Mouse (Mus musculus) MEL (cell line): Measurements from ENCODE around the gene Spen. TPM values are rescaled to one million over a fixed set of nuclear protein-coding genes. Genes with fewer than 3 reads are reported as not detected.

Experiments
- DNase-seq: peaks from one replicate; pipeline ENCODE4 v3.0.0; 2011; ENCODE audit warnings: low read depth, low spot score
- H3K27ac ChIP-seq: 2 replicates; pipeline ENCODE4 v1.5.1; 2012; ENCODE audit warnings: low read depth, mild to moderate bottlenecking, control low read depth, low read length, moderate library complexity; ENCODE audit not compliant: control insufficient read depth
- H3K27me3 ChIP-seq, 2 experiments: fragments of 150-350 bp in 1 of 2; sonication (generic) in 1 of 2; 2 replicates each; pipeline ENCODE4 v1.6.1; 2012; ENCODE audit warnings: low read length in 2 of 2, mild to moderate bottlenecking in 2 of 2, improper control_type of control experiment in 1 of 2, moderate library complexity in 1 of 2; ENCODE audit not compliant: insufficient read depth in 2 of 2, control insufficient read depth in 1 of 2
- H3K36me3 ChIP-seq, 2 experiments: 2 replicates each; pipeline ENCODE4 v1.6.1; 2012 to 2014; ENCODE audit warnings: low read length in 2 of 2, improper control_type of control experiment in 1 of 2, inconsistent platforms in 1 of 2, mild to moderate bottlenecking in 1 of 2; ENCODE audit not compliant: insufficient read depth in 2 of 2, control insufficient read depth in 1 of 2
- H3K4me1 ChIP-seq, 2 experiments: fragments of 150-350 bp in 1 of 2; sonication (generic) in 1 of 2; 2 replicates each; pipeline ENCODE4 v1.6.1; 2012; ENCODE audit warnings: low read length in 2 of 2, improper control_type of control experiment in 1 of 2, mild to moderate bottlenecking in 1 of 2; ENCODE audit not compliant: insufficient read depth in 2 of 2, control insufficient read depth in 1 of 2
- H3K4me3 ChIP-seq, 2 experiments: fragments of 150-350 bp in 1 of 2; sonication (generic) in 1 of 2; 2 replicates each; pipeline ENCODE4 v1.5.1; 2012; ENCODE audit warnings: low read depth in 2 of 2, low read length in 2 of 2, mild to moderate bottlenecking in 2 of 2, moderate library complexity in 2 of 2, control low read depth in 1 of 2, improper control_type of control experiment in 1 of 2; ENCODE audit not compliant: control insufficient read depth in 1 of 2, insufficient read depth in 1 of 2
- H3K79me2 ChIP-seq: 2 replicates; pipeline ENCODE4 v1.6.1; 2012; ENCODE audit warnings: mild to moderate bottlenecking, low read length, moderate library complexity; ENCODE audit not compliant: control insufficient read depth, poor library complexity, insufficient read depth
- H3K9ac ChIP-seq: 2 replicates; pipeline ENCODE4 v1.6.1; 2012; ENCODE audit warnings: low read depth, mild to moderate bottlenecking, control low read depth, low read length, moderate library complexity; ENCODE audit not compliant: control insufficient read depth, poor library complexity, severe bottlenecking
- H3K9me3 ChIP-seq: fragments of 150-350 bp; sonication (generic); replicated peaks from 2 replicates; pipeline ENCODE4 v1.6.1; 2012; ENCODE audit warnings: mild to moderate bottlenecking, low read length, improper control_type of control experiment, moderate library complexity; ENCODE audit not compliant: insufficient read depth
- BHLHE40 ChIP-seq: IDR thresholded peaks from 2 replicates; pipeline ENCODE4 v1.6.1; 2012; ENCODE audit warnings: low read depth, mild to moderate bottlenecking, inconsistent platforms, low read length, improper control_type of control experiment, borderline replicate concordance
- CHD1 ChIP-seq: IDR thresholded peaks from 2 replicates; pipeline ENCODE4 v1.6.1; 2012; ENCODE audit warnings: low read depth, mild to moderate bottlenecking, inconsistent platforms, low read length, improper control_type of control experiment
- CHD2 ChIP-seq: IDR thresholded peaks from 2 replicates; pipeline ENCODE4 v1.6.1; 2011; ENCODE audit warnings: low read length, improper control_type of control experiment
- CTCF ChIP-seq, 3 experiments: IDR thresholded peaks in 2 of 3; conservative IDR thresholded peaks in 1 of 3; 2 replicates each; pipeline ENCODE4 v1.5.1; 2011 to 2012; ENCODE audit warnings: low read length in 3 of 3, low read depth in 2 of 3, mild to moderate bottlenecking in 2 of 3, improper control_type of control experiment in 1 of 3, inconsistent platforms in 1 of 3, mixed read lengths in 1 of 3, moderate library complexity in 1 of 3; ENCODE audit not compliant: control insufficient read depth in 1 of 3, insufficient read depth in 1 of 3, poor library complexity in 1 of 3, severe bottlenecking in 1 of 3
- E2F4 ChIP-seq: IDR thresholded peaks from 2 replicates; pipeline ENCODE4 v1.6.1; 2011; ENCODE audit warnings: low read depth, low read length, improper control_type of control experiment, borderline replicate concordance
- HCFC1 ChIP-seq: IDR thresholded peaks from 2 replicates; pipeline ENCODE4 v1.6.1; 2012; ENCODE audit warnings: low read depth, mild to moderate bottlenecking, inconsistent platforms, low read length, improper control_type of control experiment, moderate library complexity
- JUND ChIP-seq: IDR thresholded peaks from 2 replicates; pipeline ENCODE4 v1.6.1; 2011; ENCODE audit warnings: low read depth, mild to moderate bottlenecking, improper control_type of control experiment, low read length
- KAT2A ChIP-seq: conservative IDR thresholded peaks from 2 replicates; pipeline ENCODE4 v1.6.1; 2012; ENCODE audit warnings: low read depth, low read length, improper control_type of control experiment, inconsistent platforms
- MAX ChIP-seq: IDR thresholded peaks from 2 replicates; pipeline ENCODE4 v1.6.1; 2011; ENCODE audit warnings: low read length, improper control_type of control experiment
- MEF2A ChIP-seq: IDR thresholded peaks from 2 replicates; pipeline ENCODE4 v1.6.1; 2014; ENCODE audit warnings: low read depth, mild to moderate bottlenecking, inconsistent platforms, low read length, improper control_type of control experiment; ENCODE audit not compliant: poor library complexity, insufficient replicate concordance, severe bottlenecking; ENCODE audit errors: extremely low read depth
- MXI1 ChIP-seq: IDR thresholded peaks from 2 replicates; pipeline ENCODE4 v1.6.1; 2011; ENCODE audit warnings: mild to moderate bottlenecking, low read depth, low read length, improper control_type of control experiment
- MYB ChIP-seq: IDR thresholded peaks from 2 replicates; pipeline ENCODE4 v1.6.1; 2011; ENCODE audit warnings: mild to moderate bottlenecking, low read depth, low read length, improper control_type of control experiment
- MYC ChIP-seq: IDR thresholded peaks from 2 replicates; pipeline ENCODE4 v1.6.1; 2011; ENCODE audit warnings: low read depth, mild to moderate bottlenecking, low read length, improper control_type of control experiment, moderate library complexity
- NRF1 ChIP-seq: IDR thresholded peaks from 2 replicates; pipeline ENCODE4 v1.6.1; 2014; ENCODE audit warnings: low read depth, mild to moderate bottlenecking, inconsistent platforms, low read length, improper control_type of control experiment, moderate library complexity; ENCODE audit not compliant: poor library complexity, insufficient read depth, severe bottlenecking
- POLR2AphosphoS2 ChIP-seq: IDR thresholded peaks from 2 replicates; pipeline ENCODE4 v1.6.1; 2011; ENCODE audit warnings: low read length, improper control_type of control experiment
- RAD21 ChIP-seq: IDR thresholded peaks from 2 replicates; pipeline ENCODE4 v1.6.1; 2011; ENCODE audit warnings: mild to moderate bottlenecking, low read depth, low read length, improper control_type of control experiment
- SMC3 ChIP-seq: IDR thresholded peaks from 2 replicates; pipeline ENCODE4 v1.6.1; 2011; ENCODE audit warnings: low read depth, low read length, improper control_type of control experiment
- UBTF ChIP-seq: IDR thresholded peaks from 2 replicates; pipeline ENCODE4 v1.6.1; 2012; ENCODE audit warnings: low read depth, mild to moderate bottlenecking, inconsistent platforms, low read length, improper control_type of control experiment, moderate library complexity, borderline replicate concordance; ENCODE audit not compliant: insufficient read depth
- USF1 ChIP-seq: IDR thresholded peaks from 2 replicates; pipeline ENCODE4 v1.6.1; 2014; ENCODE audit warnings: low read depth, mild to moderate bottlenecking, inconsistent platforms, low read length, improper control_type of control experiment, moderate library complexity
- ZC3H11A ChIP-seq: IDR thresholded peaks from 2 replicates; pipeline ENCODE4 v1.6.1; 2012; ENCODE audit warnings: low read depth, mild to moderate bottlenecking, inconsistent platforms, low read length, improper control_type of control experiment
- ZKSCAN1 ChIP-seq: IDR thresholded peaks from 2 replicates; pipeline ENCODE4 v1.6.1; 2012; ENCODE audit warnings: low read depth, mild to moderate bottlenecking, inconsistent platforms, low read length, improper control_type of control experiment, moderate library complexity
- ZMIZ1 ChIP-seq: IDR thresholded peaks from 2 replicates; pipeline ENCODE4 v1.6.1; 2012; ENCODE audit warnings: low read depth, mild to moderate bottlenecking, inconsistent platforms, low read length, improper control_type of control experiment, moderate library complexity
- ZNF384 ChIP-seq: IDR thresholded peaks from 2 replicates; pipeline ENCODE4 v1.6.1; 2012; ENCODE audit warnings: low read depth, mild to moderate bottlenecking, inconsistent platforms, low read length, improper control_type of control experiment
- polyA plus RNA-seq, 2 experiments: library from polyadenylated mRNA; stranded (reverse) in 1 of 2; unstranded in 1 of 2; fragments of >175 nt in 1 of 2; fragments of >200 nt in 1 of 2; gene quantifications; 2 replicates each; pipeline versions ENCODE4 v1.2.1 to v1.2.4; 2012; ENCODE audit warnings: low replicate concordance in 2 of 2, low read depth in 1 of 2; ENCODE audit not compliant: insufficient read length in 2 of 2, insufficient read depth in 1 of 2, missing spikeins in 1 of 2
- total RNA-seq: library from RNA; depleted of rRNA; stranded (reverse); fragments of 300-350 nt; gene quantifications from 2 replicates; pipeline ENCODE4 v1.2.3, GENCODE M21; 2012

The Spen gene
- total and polyA plus RNA-seq, 3 experiments: 11.9 to 102 (median 46.9) TPM

GRCm38 (mm10) chr4:141571934-141572333, 33.5 kb upstream of the Spen start:
- H3K27ac ChIP-seq: no peak overlapping the region
- H3K27me3 ChIP-seq: peaks cover 2 to 5% of the 10 kb centered on the region in 2 experiments
- TF ChIP-seq BHLHE40: no peak
- no peak for TF ChIP-seq MYB
- no peak for TF ChIP-seq MYC
- no peak for TF ChIP-seq NRF1
- TF ChIP-seq ZNF384: no peak
- TF ChIP-seq ZMIZ1: no peak
- no peak for TF ChIP-seq CHD2
- TF ChIP-seq KAT2A: no peak
- no peak for TF ChIP-seq POLR2AphosphoS2
- TF ChIP-seq E2F4: no peak
- TF ChIP-seq ZC3H11A: no peak
- TF ChIP-seq HCFC1: no peak
- TF ChIP-seq JUND: no peak
- no peak for TF ChIP-seq USF1
- no peak for TF ChIP-seq CHD1
- TF ChIP-seq CTCF (IDR thresholded peaks at IDR 0.05 in 2 of 3, conservative IDR thresholded peaks at IDR 0.05 in 1 of 3; ENCODE audit: control insufficient read depth in 1 of 3, insufficient read depth in 1 of 3, low read depth in 2 of 3, low read length in 3 of 3, poor library complexity in 1 of 3, severe bottlenecking in 1 of 3): no peak
- no peak for TF ChIP-seq SMC3
- TF ChIP-seq ZKSCAN1: no peak
- no peak for TF ChIP-seq MEF2A
- DNase-seq: no peak
- H3K4me1 ChIP-seq: no peaks in the 10 kb centered on the region
- no peaks in the 10 kb centered on the region for H3K9me3 ChIP-seq
- H3K9ac ChIP-seq: no peak overlapping the region
- no peaks in the 10 kb centered on the region for H3K79me2 ChIP-seq
- no peak overlapping the region for H3K4me3 ChIP-seq
- H3K36me3 ChIP-seq: no peaks in the 10 kb centered on the region

GRCm38 (mm10) chr4:141571337-141571739, 32.9 kb upstream of the Spen start:
- H3K9ac ChIP-seq: no peak overlapping the region
- H3K9me3 ChIP-seq: no peaks in the 10 kb centered on the region
- TF ChIP-seq MAX (no peak), MYC (no peak), MYB (no peak), MXI1 (no peak), UBTF (no peak), BHLHE40 (no peak), RAD21 (no peak)
- no peaks in the 10 kb centered on the region for H3K36me3 ChIP-seq
- H3K4me1 ChIP-seq: no peaks in the 10 kb centered on the region
- no peak for DNase-seq
- H3K27ac ChIP-seq: no peak overlapping the region
- no peak overlapping the region for H3K4me3 ChIP-seq
- H3K27me3 ChIP-seq: peaks cover 2 to 5% of the 10 kb centered on the region in 2 experiments
- no peaks in the 10 kb centered on the region for H3K79me2 ChIP-seq
